In the genomic region with DNA sequence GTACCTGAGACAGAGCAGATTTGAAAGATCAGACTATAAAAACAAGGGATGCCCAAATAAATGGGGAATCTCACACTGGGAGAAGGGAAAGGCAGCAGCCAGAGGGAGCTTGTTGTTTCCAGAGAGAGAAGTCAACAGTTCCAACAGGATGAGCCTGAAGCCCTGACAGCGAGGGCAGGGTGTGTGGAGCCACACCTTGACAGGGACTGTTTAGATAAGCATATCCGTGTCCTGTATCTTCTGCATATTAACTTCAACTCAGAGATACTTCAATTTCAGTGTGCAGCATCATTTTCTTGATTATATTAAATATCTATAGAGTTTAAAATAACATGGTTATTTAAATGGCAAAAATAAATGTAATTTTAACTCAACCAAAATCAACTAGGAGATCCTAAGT, we compare ENCODE assay signal across 14 mouse cellular contexts. TPM values are rescaled to one million over a fixed set of nuclear protein-coding genes. Genes with fewer than 3 reads are reported as not detected.
"Had no signal": no experiment of that assay in that cellular context is flagged by ENCODE, and none has a peak within 500 bp of the region (broad histone marks: within the 10 kb centered on the region; RNA-seq: fewer than 3 reads in every experiment).

No protein-coding gene starts in this region.

- H3K4me3 ChIP-seq: intestine, embryonic 15.5 days; kidney, embryonic 15.5 days; left cerebral cortex, adult 2 months; limb, embryonic 10.5 days; neural tube, embryonic 13.5 days had no signal

- H3K36me3 ChIP-seq: intestine, embryonic 15.5 days; kidney, embryonic 15.5 days; neural tube, embryonic 13.5 days had no signal

- ATAC-seq: intestine, embryonic 15.5 days; lung, postnatal 0 days; midbrain, embryonic 16.5 days had no signal

- DNase-seq: kidney, adult 18-20 months; kidney, postnatal 14 days; lung, adult 2 months; lung, postnatal 4 days; thymus, postnatal 4 days had no signal

- H3K9ac ChIP-seq: intestine, embryonic 15.5 days; kidney, embryonic 15.5 days; neural tube, embryonic 13.5 days had no signal

- H3K4me1 ChIP-seq: intestine, embryonic 15.5 days had no signal

- H3K27me3 ChIP-seq: intestine, embryonic 15.5 days; kidney, embryonic 15.5 days; neural tube, embryonic 13.5 days had no signal

- H3K27ac ChIP-seq: intestine, embryonic 15.5 days; kidney, embryonic 15.5 days; left cerebral cortex, adult 2 months; limb, embryonic 10.5 days; neural tube, embryonic 13.5 days had no signal

- H3K9me3 ChIP-seq: intestine, embryonic 15.5 days; kidney, embryonic 15.5 days; limb, embryonic 10.5 days; neural tube, embryonic 13.5 days had no signal

- H3K4me2 ChIP-seq: intestine, embryonic 15.5 days; kidney, embryonic 15.5 days; midbrain, embryonic 11.5 days; neural tube, embryonic 13.5 days had no signal

RNA-seq across cellular contexts. Expression of a gene that starts 13.2 kb away (rescaled TPM):
- polyA plus RNA-seq: intestine, embryonic 15.5 days; kidney, embryonic 15.5 days; limb, embryonic 10.5 days; lung, postnatal 0 days; midbrain, embryonic 11.5 days; midbrain, embryonic 16.5 days; neural tube, embryonic 13.5 days had no signal

RNA-seq across cellular contexts. Expression of a gene that starts 13.3 kb away (rescaled TPM):
- polyA plus RNA-seq: kidney, embryonic 15.5 days; large intestine, adult 2 months; limb, embryonic 10.5 days; lung, adult 2 months; midbrain, embryonic 11.5 days; midbrain, embryonic 16.5 days; neural tube, embryonic 13.5 days had no signal
